Mouse (Mus musculus) heart, postnatal 0 days (tissue): ENCODE results near the gene Nacad.

Experiments
- CTCF ChIP-seq: IDR thresholded peaks from 2 replicates; pipeline ENCODE4 v1.5.1; 2016; ENCODE audit warnings: antibody characterized with exemption, control low read depth, low read depth
- EP300 ChIP-seq: IDR thresholded peaks from 2 replicates; pipeline ENCODE4 v1.6.1; 2016; ENCODE audit warnings: antibody characterized with exemption, low read depth

DNA sequence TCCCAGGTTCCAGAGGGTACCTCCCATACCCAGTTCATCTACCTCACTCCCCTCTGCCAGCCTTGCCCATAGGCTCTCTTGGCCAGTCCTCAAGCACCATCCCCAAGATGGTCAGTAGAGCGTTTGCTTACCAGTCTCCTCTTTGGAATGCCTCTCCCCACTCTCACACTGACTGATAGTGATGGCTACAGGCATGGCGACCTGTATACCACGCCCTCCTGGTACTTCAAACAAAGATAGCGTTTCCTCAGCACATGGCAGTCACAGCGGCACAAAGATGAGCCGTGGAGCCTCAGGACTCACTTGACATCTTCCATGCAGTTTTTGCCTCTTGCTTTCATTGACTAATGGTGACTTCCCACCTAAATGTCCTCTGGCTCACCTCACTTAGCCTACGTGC, 16.0 kb downstream of the Nacad start:
- TF ChIP-seq CTCF (no peak), EP300 (no peak)
